Mouse (Mus musculus): ENCODE measurements around the gene Elf4.

Elf4 gene

DNA sequence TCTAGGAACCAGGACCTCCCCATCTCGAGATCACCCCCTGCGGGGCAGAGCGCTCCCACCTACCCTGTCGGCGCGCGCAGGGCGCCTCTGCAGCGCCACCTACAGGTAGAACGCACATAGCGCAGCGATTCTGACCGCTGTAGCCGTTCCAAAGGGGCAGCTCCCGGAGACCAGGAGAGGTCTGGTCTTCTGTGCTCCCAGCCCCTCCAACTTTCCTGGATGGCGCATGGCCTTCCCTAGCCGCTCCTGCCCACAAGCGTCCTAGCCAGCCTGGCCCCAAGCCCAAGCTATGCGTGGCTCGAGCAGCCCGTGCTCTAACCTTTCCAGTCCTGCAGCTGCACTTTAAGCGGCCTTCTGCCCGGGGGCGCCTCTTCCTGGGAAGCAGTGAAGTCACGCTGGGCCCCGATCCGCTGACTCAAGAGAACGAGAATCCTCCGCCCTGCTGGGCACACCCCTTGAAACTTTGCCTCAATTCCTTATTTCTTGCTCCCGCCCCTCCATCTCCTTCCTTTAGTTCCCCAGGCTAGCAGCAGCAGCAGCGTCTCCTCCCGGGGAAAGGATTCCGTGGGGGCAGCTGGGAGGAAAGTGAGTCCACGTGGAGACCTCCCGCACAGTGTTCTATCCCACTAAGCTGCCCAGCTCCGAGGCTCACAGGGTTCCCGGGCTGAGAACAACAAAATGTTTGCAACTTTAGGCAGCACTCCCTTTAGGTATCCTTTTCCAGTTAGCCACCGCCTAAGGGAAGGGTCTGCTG lies at the start of gene Elf4:
Gene Elf4 (minus strand): TSS at position 379 of the 754 bp plus-strand sequence.
- peaks cover 4% of the 10 kb centered on the region; the same call in 1 of the 2 replicates for H3K27me3 ChIP-seq (ENCODE audit: insufficient read depth, low read length)
- H3K9me3 ChIP-seq (ENCODE audit: low read length) = no peaks in the 10 kb centered on the region
- H3K36me3 ChIP-seq (ENCODE audit: insufficient read depth, low read length) = no peaks in the 10 kb centered on the region
- peaks cover 19% of the 10 kb centered on the region for H3K4me1 ChIP-seq (replicated peaks; ENCODE audit: low read depth, low read length)
- peak; percentile 48 for TF ChIP-seq CTCF (conservative IDR thresholded peaks at IDR 0.05; ENCODE audit: low read length)
- no peak for TF ChIP-seq POU5F1 (IDR thresholded peaks at IDR 0.05; ENCODE audit: borderline replicate concordance, low read length)
- TF ChIP-seq NANOG (IDR thresholded peaks at IDR 0.05; ENCODE audit: borderline replicate concordance, low read length) = no peak
- peak within 1 kb of the TSS; percentile 77 for H3K4me3 ChIP-seq (replicated peaks; ENCODE audit: low read length)

DNA sequence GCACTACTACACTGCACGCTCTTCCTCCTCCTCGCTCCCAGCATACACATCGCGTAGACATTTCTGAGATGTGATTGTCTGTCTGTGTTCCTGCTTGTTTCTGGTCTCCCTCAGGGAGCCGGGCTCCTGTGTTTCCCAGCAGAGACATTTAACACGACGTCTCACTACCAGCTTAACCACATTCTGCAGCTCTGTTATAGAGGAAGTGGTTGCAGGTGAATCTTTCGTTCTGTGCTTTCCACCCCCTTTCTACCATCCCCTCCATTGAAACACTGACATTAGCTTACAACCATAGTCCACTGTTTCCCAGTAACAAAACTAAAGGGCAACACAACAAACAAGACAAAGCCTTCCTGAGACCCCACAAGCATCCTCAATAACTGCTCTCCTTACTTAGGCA lies 30.8 kb upstream of the Elf4 start:
- H3K4me3 ChIP-seq (replicated peaks; ENCODE audit: low read length) = no peak overlapping the region
- H3K4me1 ChIP-seq (replicated peaks; ENCODE audit: low read depth, low read length) = no peaks in the 10 kb centered on the region
- H3K9me3 ChIP-seq (ENCODE audit: low read length) = peaks cover 25% of the 10 kb centered on the region
- peaks cover 82% of the 10 kb centered on the region for H3K36me3 ChIP-seq (ENCODE audit: insufficient read depth, low read length)
- TF ChIP-seq CTCF (conservative IDR thresholded peaks at IDR 0.05; ENCODE audit: low read length) (no peak), NANOG (IDR thresholded peaks at IDR 0.05; ENCODE audit: borderline replicate concordance, low read length) (no peak), POU5F1 (IDR thresholded peaks at IDR 0.05; ENCODE audit: borderline replicate concordance, low read length) (no peak)
- no peaks in the 10 kb centered on the region for H3K27me3 ChIP-seq (ENCODE audit: insufficient read depth, low read length)

GRCm38 (mm10) chrX:48481687-48482086 lies 18.8 kb upstream of the Elf4 start:
- no peaks in the 10 kb centered on the region for H3K9me3 ChIP-seq (ENCODE audit: low read length)
- no peaks in the 10 kb centered on the region for H3K4me1 ChIP-seq (replicated peaks; ENCODE audit: low read depth, low read length)
- peaks cover 79% of the 10 kb centered on the region for H3K36me3 ChIP-seq (ENCODE audit: insufficient read depth, low read length)
- no peak overlapping the region for H3K4me3 ChIP-seq (replicated peaks; ENCODE audit: low read length)
- no peaks in the 10 kb centered on the region for H3K27me3 ChIP-seq (ENCODE audit: insufficient read depth, low read length)
- TF ChIP-seq POU5F1 (IDR thresholded peaks at IDR 0.05; ENCODE audit: borderline replicate concordance, low read length) (no peak), CTCF (conservative IDR thresholded peaks at IDR 0.05; ENCODE audit: low read length) (no peak), NANOG (IDR thresholded peaks at IDR 0.05; ENCODE audit: borderline replicate concordance, low read length) (no peak)

- Histone ChIP-seq H3K4me3 (replicated peaks; ENCODE audit: low read length) (no peak overlapping the region), H3K27me3 (ENCODE audit: insufficient read depth, low read length) (no peaks in the 10 kb centered on the region), H3K9me3 (ENCODE audit: low read length) (no peaks in the 10 kb centered on the region), H3K4me1 (replicated peaks; ENCODE audit: low read depth, low read length) (no peaks in the 10 kb centered on the region), H3K36me3 (ENCODE audit: insufficient read depth, low read length) (peaks cover 82% of the 10 kb centered on the region)
- no peak for TF ChIP-seq POU5F1 (IDR thresholded peaks at IDR 0.05; ENCODE audit: borderline replicate concordance, low read length)
- TF ChIP-seq CTCF (conservative IDR thresholded peaks at IDR 0.05; ENCODE audit: low read length) = no peak
- no peak for TF ChIP-seq NANOG (IDR thresholded peaks at IDR 0.05; ENCODE audit: borderline replicate concordance, low read length)
Observed at GRCm38 (mm10) chrX:48481095-48481494, 18.2 kb upstream of the Elf4 start.

DNA sequence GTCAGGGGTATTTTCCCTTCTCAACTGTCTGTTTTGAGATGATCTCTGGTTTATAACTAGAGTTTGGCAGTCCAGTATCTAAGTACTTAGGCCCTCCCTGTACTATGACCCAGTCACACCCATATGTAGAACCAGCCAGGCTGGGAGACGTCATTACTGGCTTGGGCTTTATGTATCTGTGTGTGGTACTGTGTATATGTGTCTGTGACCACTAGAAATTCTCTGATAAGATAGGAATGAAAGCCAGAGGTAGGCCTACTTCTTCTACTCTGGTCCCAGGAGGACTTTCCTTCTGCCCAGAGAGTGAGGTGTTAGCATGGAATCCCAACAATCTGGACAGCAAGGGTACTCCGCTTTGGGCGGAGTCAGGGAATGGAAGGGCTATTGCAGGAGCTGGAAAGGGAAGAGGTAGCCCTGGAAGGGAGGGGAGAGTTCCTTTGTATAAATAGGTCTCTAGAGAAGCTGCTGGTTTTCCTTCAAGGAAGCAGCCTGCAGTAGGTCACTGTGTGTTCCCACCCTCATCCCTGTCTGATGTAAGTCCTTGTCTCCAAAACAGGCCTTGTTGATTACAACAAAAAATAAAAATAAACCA lies 4.5 kb upstream of the Elf4 start:
- no peak overlapping the region for H3K4me3 ChIP-seq (replicated peaks; ENCODE audit: low read length)
- no peaks in the 10 kb centered on the region for H3K36me3 ChIP-seq (ENCODE audit: insufficient read depth, low read length)
- TF ChIP-seq CTCF (conservative IDR thresholded peaks at IDR 0.05; ENCODE audit: low read length) (no peak), POU5F1 (IDR thresholded peaks at IDR 0.05; ENCODE audit: borderline replicate concordance, low read length) (no peak), NANOG (IDR thresholded peaks at IDR 0.05; ENCODE audit: borderline replicate concordance, low read length) (no peak)
- H3K4me1 ChIP-seq (replicated peaks; ENCODE audit: low read depth, low read length) = peaks cover 7% of the 10 kb centered on the region
- no peaks in the 10 kb centered on the region for H3K9me3 ChIP-seq (ENCODE audit: low read length)
- H3K27me3 ChIP-seq (ENCODE audit: insufficient read depth, low read length) = peaks cover 4% of the 10 kb centered on the region; the same call in 1 of the 2 replicates

DNA sequence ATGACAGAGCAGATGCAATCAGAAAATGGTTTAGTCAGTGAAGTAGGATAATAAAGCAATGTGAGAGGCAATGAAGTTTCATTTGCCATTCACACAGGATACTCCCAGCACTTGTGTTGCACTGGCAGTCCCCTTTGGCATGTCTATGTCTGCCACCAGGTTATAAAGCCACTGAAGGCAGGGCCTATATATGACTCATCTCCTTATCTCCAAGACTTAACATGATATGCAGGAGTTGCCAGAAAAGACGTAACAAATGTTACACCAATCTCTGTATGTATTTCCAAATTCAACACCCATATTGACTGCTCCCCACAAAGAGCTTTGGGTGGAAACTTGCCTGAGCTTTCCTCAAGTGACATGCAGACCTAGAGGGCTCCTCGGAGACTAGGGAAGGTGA lies 3.2 kb upstream of the Elf4 start:
- Histone ChIP-seq H3K36me3 (ENCODE audit: insufficient read depth, low read length) (no peaks in the 10 kb centered on the region), H3K9me3 (ENCODE audit: low read length) (no peaks in the 10 kb centered on the region), H3K27me3 (ENCODE audit: insufficient read depth, low read length) (peaks cover 4% of the 10 kb centered on the region; the same call in 1 of the 2 replicates), H3K4me3 (replicated peaks; ENCODE audit: low read length) (no peak overlapping the region), H3K4me1 (replicated peaks; ENCODE audit: low read depth, low read length) (peaks cover 11% of the 10 kb centered on the region)
- no peak for TF ChIP-seq CTCF (conservative IDR thresholded peaks at IDR 0.05; ENCODE audit: low read length)
- no peak for TF ChIP-seq POU5F1 (IDR thresholded peaks at IDR 0.05; ENCODE audit: borderline replicate concordance, low read length)
- no peak for TF ChIP-seq NANOG (IDR thresholded peaks at IDR 0.05; ENCODE audit: borderline replicate concordance, low read length)

DNA sequence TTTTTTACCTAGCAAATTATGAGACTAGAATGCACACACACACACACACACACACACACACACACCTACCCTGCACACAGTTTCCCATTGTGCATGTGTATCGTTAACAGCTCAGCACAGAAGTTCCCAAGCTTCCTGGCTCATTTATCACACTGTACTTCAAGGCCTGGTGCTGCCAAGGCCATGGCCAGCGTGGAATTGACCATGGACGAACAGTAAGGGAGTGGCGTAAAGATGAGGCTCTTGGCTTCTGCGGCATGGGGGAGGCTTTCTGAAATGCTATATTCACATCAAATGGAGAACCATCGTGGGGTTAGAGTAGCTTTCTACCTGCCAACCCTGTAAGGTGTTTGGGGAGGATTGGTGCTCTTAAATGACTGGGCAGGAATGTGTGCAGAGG lies 1.5 kb upstream of the Elf4 start:
- Histone ChIP-seq H3K36me3 (ENCODE audit: insufficient read depth, low read length) (no peaks in the 10 kb centered on the region), H3K27me3 (ENCODE audit: insufficient read depth, low read length) (peaks cover 4% of the 10 kb centered on the region; the same call in 1 of the 2 replicates), H3K4me3 (replicated peaks; ENCODE audit: low read length) (no peak overlapping the region), H3K9me3 (ENCODE audit: low read length) (no peaks in the 10 kb centered on the region), H3K4me1 (replicated peaks; ENCODE audit: low read depth, low read length) (peaks cover 16% of the 10 kb centered on the region)
- TF ChIP-seq POU5F1 (IDR thresholded peaks at IDR 0.05; ENCODE audit: borderline replicate concordance, low read length) = no peak
- TF ChIP-seq CTCF (conservative IDR thresholded peaks at IDR 0.05; ENCODE audit: low read length) = no peak
- TF ChIP-seq NANOG (IDR thresholded peaks at IDR 0.05; ENCODE audit: borderline replicate concordance, low read length) = no peak

GRCm38 (mm10) chrX:48463636-48464035 lies 704 bp upstream of the Elf4 start:
- TF ChIP-seq NANOG (IDR thresholded peaks at IDR 0.05; ENCODE audit: borderline replicate concordance, low read length) (no peak), POU5F1 (IDR thresholded peaks at IDR 0.05; ENCODE audit: borderline replicate concordance, low read length) (no peak), CTCF (conservative IDR thresholded peaks at IDR 0.05; ENCODE audit: low read length) (no peak)
- H3K27me3 ChIP-seq (ENCODE audit: insufficient read depth, low read length) = peaks cover 4% of the 10 kb centered on the region; the same call in 1 of the 2 replicates

More at GRCm38 (mm10) chrX:48463636-48464035, 704 bp upstream of the Elf4 start:
- no peaks in the 10 kb centered on the region for H3K36me3 ChIP-seq (ENCODE audit: insufficient read depth, low read length)
- no peaks in the 10 kb centered on the region for H3K9me3 ChIP-seq (ENCODE audit: low read length)
- H3K4me1 ChIP-seq (replicated peaks; ENCODE audit: low read depth, low read length) = peaks cover 19% of the 10 kb centered on the region
- H3K4me3 ChIP-seq (replicated peaks; ENCODE audit: low read length) = peak overlapping the region; percentile 77; the same call in 1 of the 2 replicates
